Mouse (Mus musculus): ENCODE data around the gene Fignl2. TPM values are rescaled to one million over a fixed set of nuclear protein-coding genes. Genes with fewer than 3 reads are reported as not detected.

The Fignl2 gene
- polyA plus RNA-seq, 1 experiment from 2014 or later: 0.25 TPM

- Histone ChIP-seq H3K9ac (no peak overlapping the region), H3K27ac (no peak overlapping the region), H3K4me3 (no peak overlapping the region), H3K4me2 (no peak overlapping the region), H3K36me3 (no peaks in the 10 kb centered on the region), H3K9me3 (replicated peaks) (no peaks in the 10 kb centered on the region), H3K27me3 (replicated peaks) (peaks cover 53% of the 10 kb centered on the region), H3K4me1 (no peaks in the 10 kb centered on the region)
- ATAC-seq: no peak
- 78% methylated on average over 1 of the region's 1 CpGs for WGBS (ENCODE audit: insufficient replicate concordance)
These were observed 76.7 kb downstream of the Fignl2 start for GRCm38 (mm10) chr15:101001685-101002084.

Other genes starting within 250 kb of the Fignl2 start
- 0.54 and 0.88 TPM in 2 replicates for gene Scn8a, start 208.7 kb downstream of the Fignl2 start, polyA plus RNA-seq (2016; fragmentation: Nextera tagmentation; extraction: Ambion mirVana)
- not detected in 2 replicates for gene Gm47841, start 31.2 kb downstream of the Fignl2 start, polyA plus RNA-seq (2016; fragmentation: Nextera tagmentation; extraction: Ambion mirVana)
- not detected in 2 replicates for gene Ankrd33, start 37.2 kb upstream of the Fignl2 start, polyA plus RNA-seq (2016; fragmentation: Nextera tagmentation; extraction: Ambion mirVana)
- 1.8 TPM in 2 replicates for gene Acvrl1, start 50.0 kb upstream of the Fignl2 start, polyA plus RNA-seq (2016; fragmentation: Nextera tagmentation; extraction: Ambion mirVana)
- gene Acvr1b, start 95.5 kb upstream of the Fignl2 start, polyA plus RNA-seq (2016; fragmentation: Nextera tagmentation; extraction: Ambion mirVana): 1.9 and 2.2 TPM in 2 replicates
- gene Grasp, start 145.6 kb upstream of the Fignl2 start, polyA plus RNA-seq (2016; fragmentation: Nextera tagmentation; extraction: Ambion mirVana): 0.81 and 1.3 TPM in 2 replicates
- 0.83 and 1.0 TPM in 2 replicates for gene Nr4a1, start 175.7 kb upstream of the Fignl2 start, polyA plus RNA-seq (2016; fragmentation: Nextera tagmentation; extraction: Ambion mirVana)
- gene Atg101, start 205.7 kb upstream of the Fignl2 start, polyA plus RNA-seq (2016; fragmentation: Nextera tagmentation; extraction: Ambion mirVana): 31.5 and 31.7 TPM in 2 replicates
- gene 6030408B16Rik, start 214.6 kb upstream of the Fignl2 start, polyA plus RNA-seq (2016; fragmentation: Nextera tagmentation; extraction: Ambion mirVana): 0.17 and 0.19 TPM in 2 replicates